In the genomic region with DNA sequence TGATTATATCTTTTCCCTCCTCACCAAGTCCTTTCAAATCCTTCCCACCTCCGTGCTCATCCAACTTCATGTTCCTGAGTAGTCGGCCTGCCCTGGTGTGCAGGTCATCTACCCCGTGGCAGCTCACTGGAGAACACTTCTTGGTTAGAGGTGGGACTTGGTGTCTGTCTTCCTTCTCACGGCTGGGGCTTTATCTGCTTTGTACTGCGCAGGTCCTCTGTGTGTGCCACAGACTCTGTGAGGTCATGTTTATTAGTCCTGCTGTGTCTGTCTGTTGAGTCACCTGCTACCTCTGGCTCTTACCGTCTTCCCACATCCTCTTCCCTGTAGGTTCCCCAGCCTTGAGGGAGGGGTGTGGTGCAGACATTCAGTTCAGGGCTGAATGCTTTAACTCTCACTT, we compare ENCODE assay signal across 10 mouse cellular contexts. TPM values are rescaled to one million over a fixed set of nuclear protein-coding genes. Genes with fewer than 3 reads are reported as not detected.
A peak's percentile ranks its signal among the peaks of the same experiment; 100 is the strongest.
DNase-seq lines count a peak whose midpoint lies in the region; ATAC-seq and TF ChIP-seq lines count a peak whose summit lies in the region.
"Had no signal": no experiment of that assay in that cellular context is flagged by ENCODE, and none has a peak within 500 bp of the region (broad histone marks: within the 10 kb centered on the region; RNA-seq: fewer than 3 reads in every experiment).

No protein-coding gene starts in this region.

- WGBS in heart, postnatal 0 days: 51% methylated on average over 6 of the region's 6 CpGs

- no peaks in the 10 kb centered on the region for H3K4me1 ChIP-seq in heart, postnatal 0 days (ENCODE audit: control insufficient read depth, insufficient read depth)

- H3K9ac ChIP-seq in heart, postnatal 0 days (replicated peaks; ENCODE audit: low read depth, low read length): no peak overlapping the region

- no peak for DNase-seq in heart, postnatal 0 days (ENCODE audit: low spot score)
- DNase-seq in heart, adult 8-10 months (ENCODE audit: low spot score): no peak
- DNase-seq in retina, postnatal 1 day: no peak
- DNase-seq in spleen, postnatal 14 days (ENCODE audit: low spot score in 2 of 2): no peak
- DNase-seq: gastrocnemius, postnatal 14 days had no signal

- TF ChIP-seq EP300 in heart, postnatal 0 days (IDR thresholded peaks at IDR 0.05; ENCODE audit: low read depth): no peak

- H3K4me3 ChIP-seq in heart, postnatal 0 days (ENCODE audit: low read depth, low read length): no peak overlapping the region
- H3K4me3 ChIP-seq: erythroblast, embryonic 14.5 days had no signal

- H3K9me3 ChIP-seq in heart, postnatal 0 days (replicated peaks; ENCODE audit: control insufficient read depth, low read length): peaks cover 14% of the 10 kb centered on the region

- H3K4me2 ChIP-seq in heart, postnatal 0 days (ENCODE audit: low read depth, low read length): no peak overlapping the region

- H3K27me3 ChIP-seq in heart, postnatal 0 days (ENCODE audit: control insufficient read depth, insufficient read depth, low read length): no peaks in the 10 kb centered on the region

- no peak for TF ChIP-seq CTCF in heart, postnatal 0 days (IDR thresholded peaks at IDR 0.05; ENCODE audit: low read depth)

- no peak overlapping the region for H3K27ac ChIP-seq in heart, postnatal 0 days (ENCODE audit: low read depth)

- no peaks in the 10 kb centered on the region for H3K36me3 ChIP-seq in heart, postnatal 0 days (replicated peaks; ENCODE audit: control insufficient read depth, insufficient read depth, low read length)

- ATAC-seq in heart, postnatal 0 days (ENCODE audit: insufficient read depth, low read depth): peak; percentile 27; the same call in 1 of the 2 replicates
- peak; percentile 63 for ATAC-seq in activated CD4-positive, CD25-positive, alpha-beta regulatory T cell, adult 4 months
- peak; percentile 75 for ATAC-seq in inflammation-experienced regulatory T-cells, adult 6 months
- peak; percentile 81 for ATAC-seq in megakaryocyte progenitor cell, adult 5-6 weeks (replicated peaks; ENCODE audit: poor library complexity)
- ATAC-seq in monocyte, adult 5-6 weeks (replicated peaks; ENCODE audit: insufficient number of reproducible peaks, low FRiP score, low TSS enrichment, poor library complexity, severe bottlenecking): no peak

RNA-seq across cellular contexts. Expression of a gene that starts 36.1 kb away (rescaled TPM):
- 11.4 and 22.7 TPM in 2 replicates for total RNA-seq in heart, postnatal 0 days (2014; rRNA removed; ENCODE audit: low replicate concordance)
- polyA plus RNA-seq in heart, postnatal 0 days (2015; fragmentation: Nextera tagmentation; extraction: Ambion mirVana): 2.4 and 3.0 TPM in 2 replicates
- total RNA-seq in heart, adult 8-10 months (2022): 10 to 100 TPM in 1 of 4 experiments, 1 to 10 TPM in 3; 8.3 to 10.7 (median 9.3) TPM
- polyA plus RNA-seq in activated CD4-positive, CD25-positive, alpha-beta regulatory T cell, adult 4 months (2017; shearing (Covaris generic)): 1 to 10 TPM; 8.2 to 8.3 TPM
- polyA plus RNA-seq in inflammation-experienced regulatory T-cells, adult 6 months (2017; shearing (Covaris generic)): 10 to 100 TPM in 1 of 3 experiments, 1 to 10 TPM in 2; 8.8 to 11.9 (median 9.4) TPM
- total RNA-seq in megakaryocyte progenitor cell, adult 5-6 weeks (2015): 25.0 and 29.6 TPM in 2 replicates
- total RNA-seq in megakaryocyte progenitor cell, adult 5-6 weeks (2017): 28.1 and 28.5 TPM in 2 replicates
- 49.4 to 60.9 TPM (median 59.0 TPM) in 3 replicates for total RNA-seq in monocyte, adult 5-6 weeks (2017)
